Mouse (Mus musculus) limb, embryonic 14.5 days (tissue): ENCODE measurements around the gene Zfp1. TPM values are rescaled to one million over a fixed set of nuclear protein-coding genes. Genes with fewer than 3 reads are reported as not detected.

Experiments used
- ATAC-seq: fragments of 200-750 bp; cut with Nextera tagmentation; 2 replicates; pipeline ENCODE4 v1.8.0; 2017; ENCODE audit warnings: low read depth, moderate number of reproducible peaks, moderate TSS enrichment; ENCODE audit not compliant: low FRiP score
- DNase-seq: peaks from one replicate; pipeline ENCODE4 v3.0.0-alpha.2; 2015; ENCODE audit warnings: low spot score
- H3K27ac ChIP-seq: fragments of 300-500 bp; sonication (generic); replicated peaks from 2 replicates; pipeline ENCODE4 v1.5.1; 2014; ENCODE audit warnings: low read depth, mild to moderate bottlenecking, low read length, moderate library complexity, mixed read lengths
- H3K27me3 ChIP-seq: fragments of 300-500 bp; sonication (generic); 2 replicates; pipeline ENCODE4 v1.6.1; 2014; ENCODE audit warnings: low read length, mixed read lengths; ENCODE audit not compliant: control insufficient read depth, insufficient read depth
- H3K36me3 ChIP-seq: fragments of 300-500 bp; sonication (generic); 2 replicates; pipeline ENCODE4 v1.6.1; 2014; ENCODE audit warnings: mild to moderate bottlenecking, low read length, moderate library complexity, mixed read lengths; ENCODE audit not compliant: control insufficient read depth, insufficient read depth
- H3K4me1 ChIP-seq: fragments of 300-500 bp; sonication (generic); 2 replicates; pipeline ENCODE4 v1.6.1; 2014; ENCODE audit warnings: antibody characterized with exemption, low read length, mixed read lengths; ENCODE audit not compliant: control insufficient read depth, insufficient read depth
- H3K4me2 ChIP-seq: fragments of 300-500 bp; sonication (generic); replicated peaks from 2 replicates; pipeline ENCODE4 v1.6.1; 2014; ENCODE audit warnings: low read depth, mild to moderate bottlenecking, low read length, moderate library complexity; ENCODE audit not compliant: severe bottlenecking
- H3K4me3 ChIP-seq: fragments of 300-500 bp; sonication (generic); replicated peaks from 2 replicates; pipeline ENCODE4 v1.5.1; 2014; ENCODE audit warnings: low read length
- H3K9ac ChIP-seq: fragments of 300-500 bp; sonication (generic); 2 replicates; pipeline ENCODE4 v1.6.1; 2014; ENCODE audit warnings: mild to moderate bottlenecking, low read depth, low read length, moderate library complexity; ENCODE audit not compliant: severe bottlenecking
- H3K9me3 ChIP-seq: fragments of 300-500 bp; sonication (generic); 2 replicates; pipeline ENCODE4 v1.6.1; 2016; ENCODE audit warnings: low read length; ENCODE audit not compliant: control insufficient read depth
- POLR2A ChIP-seq: fragments of 200-500 bp; IDR thresholded peaks from 2 replicates; pipeline ENCODE4 v1.8.0; 2012; ENCODE audit warnings: inconsistent platforms, mild to moderate bottlenecking, moderate library complexity, borderline replicate concordance; ENCODE audit not compliant: insufficient read depth, insufficient read length; ENCODE audit errors: extremely low read depth
- WGBS: fragments of 180-500 bp; shearing (Covaris S2); extraction: QIAGEN DNeasy Blood & Tissue Kit; methylation state at CpG from one replicate; pipeline ENCODE4 v1.1.7; 2014; 5-methylcytosine and 5-hydroxymethylcytosine counted together
- polyA plus RNA-seq, 2 experiments: library from polyadenylated mRNA; depleted of rRNA in 1 of 2; stranded (reverse) in 1 of 2; unstranded in 1 of 2; fragments of >200 nt; fragmentation: Nextera tagmentation in 1 of 2; extraction: Ambion mirVana in 1 of 2; gene quantifications; 2 replicates each; pipeline versions ENCODE4 v1.2.1 to v1.2.3; 2012 to 2014

The Zfp1 gene
- polyA plus RNA-seq, 2 experiments = 20.7 to 20.8 TPM

- H3K9me3 ChIP-seq = no peaks in the 10 kb centered on the region
- H3K36me3 ChIP-seq = peaks cover 28% of the 10 kb centered on the region
- no peak for DNase-seq
- no peak for TF ChIP-seq POLR2A
- H3K4me3 ChIP-seq = no peak overlapping the region
- no peaks in the 10 kb centered on the region for H3K27me3 ChIP-seq
- 80% methylated on average over 4 of the region's 4 CpGs for WGBS
- no peak overlapping the region for H3K9ac ChIP-seq
- peaks cover 6% of the 10 kb centered on the region; the same call in 1 of the 2 replicates for H3K4me1 ChIP-seq
- H3K27ac ChIP-seq = no peak overlapping the region
- no peak for ATAC-seq
- H3K4me2 ChIP-seq = no peak overlapping the region
Observed at GRCm38 (mm10) chr8:111618273-111618672, 24.9 kb upstream of the Zfp1 start.

GRCm38 (mm10) chr8:111619936-111620335 is 23.3 kb upstream of the Zfp1 start:
- H3K9ac ChIP-seq = no peak overlapping the region
- peaks cover 36% of the 10 kb centered on the region for H3K36me3 ChIP-seq
- TF ChIP-seq POLR2A = no peak
- no peak for DNase-seq
- WGBS = 61% methylated on average over 1 of the region's 1 CpGs
- H3K4me3 ChIP-seq = no peak overlapping the region
- H3K4me2 ChIP-seq = no peak overlapping the region
- no peaks in the 10 kb centered on the region for H3K27me3 ChIP-seq
- no peak for ATAC-seq
- peaks cover 6% of the 10 kb centered on the region; the same call in 1 of the 2 replicates for H3K4me1 ChIP-seq
- H3K9me3 ChIP-seq = no peaks in the 10 kb centered on the region
- H3K27ac ChIP-seq = no peak overlapping the region

GRCm38 (mm10) chr8:111622104-111622503 is 21.1 kb upstream of the Zfp1 start:
- Histone ChIP-seq H3K4me2 (no peak overlapping the region), H3K36me3 (peaks cover 41% of the 10 kb centered on the region), H3K4me1 (peaks cover 6% of the 10 kb centered on the region; the same call in 1 of the 2 replicates), H3K9ac (no peak overlapping the region), H3K27ac (no peak overlapping the region), H3K4me3 (no peak overlapping the region), H3K27me3 (no peaks in the 10 kb centered on the region), H3K9me3 (no peaks in the 10 kb centered on the region)
- no peak for ATAC-seq
- 86% methylated on average over 3 of the region's 3 CpGs for WGBS
- no peak for TF ChIP-seq POLR2A
- no peak for DNase-seq

GRCm38 (mm10) chr8:111622553-111622952 is 20.6 kb upstream of the Zfp1 start:
- H3K9ac ChIP-seq = no peak overlapping the region
- WGBS = 90% methylated on average over 10 of the region's 10 CpGs
- H3K27me3 ChIP-seq = no peaks in the 10 kb centered on the region
- peaks cover 6% of the 10 kb centered on the region; the same call in 1 of the 2 replicates for H3K4me1 ChIP-seq
- H3K9me3 ChIP-seq = no peaks in the 10 kb centered on the region
- ATAC-seq (no peak), DNase-seq (no peak)
- no peak for TF ChIP-seq POLR2A
- H3K4me3 ChIP-seq = no peak overlapping the region
- H3K4me2 ChIP-seq = no peak overlapping the region
- no peak overlapping the region for H3K27ac ChIP-seq
- peaks cover 44% of the 10 kb centered on the region for H3K36me3 ChIP-seq

GRCm38 (mm10) chr8:111624081-111624852 is 18.9 kb upstream of the Zfp1 start:
- no peak overlapping the region for H3K27ac ChIP-seq

GRCm38 (mm10) chr8:111624853-111625221 is 18.4 kb upstream of the Zfp1 start:
- Histone ChIP-seq H3K9me3 (no peaks in the 10 kb centered on the region), H3K36me3 (peaks cover 48% of the 10 kb centered on the region), H3K27ac (no peak overlapping the region), H3K27me3 (no peaks in the 10 kb centered on the region), H3K9ac (no peak overlapping the region), H3K4me1 (no peaks in the 10 kb centered on the region), H3K4me2 (no peak overlapping the region), H3K4me3 (no peak overlapping the region)
- DNase-seq = no peak
- 96% methylated on average over 10 of the region's 10 CpGs for WGBS
- ATAC-seq = no peak
- no peak for TF ChIP-seq POLR2A

More at GRCm38 (mm10) chr8:111624081-111624852, 18.9 kb upstream of the Zfp1 start:
- H3K4me2 ChIP-seq = no peak overlapping the region
- no peaks in the 10 kb centered on the region for H3K9me3 ChIP-seq
- DNase-seq (no peak), ATAC-seq (no peak)
- no peak for TF ChIP-seq POLR2A
- H3K4me1 ChIP-seq = no peaks in the 10 kb centered on the region
- H3K9ac ChIP-seq = no peak overlapping the region
- H3K27me3 ChIP-seq = no peaks in the 10 kb centered on the region
- no peak overlapping the region for H3K4me3 ChIP-seq
- 84% methylated on average over 12 of the region's 12 CpGs for WGBS
- H3K36me3 ChIP-seq = peaks cover 50% of the 10 kb centered on the region
